Mouse (Mus musculus): ENCODE data around the gene Slc22a1. TPM values are rescaled to one million over a fixed set of nuclear protein-coding genes. Genes with fewer than 3 reads are reported as not detected.

The Slc22a1 gene
- polyA plus RNA-seq, 1 experiment from 2014 or later = 0.44 TPM

DNA sequence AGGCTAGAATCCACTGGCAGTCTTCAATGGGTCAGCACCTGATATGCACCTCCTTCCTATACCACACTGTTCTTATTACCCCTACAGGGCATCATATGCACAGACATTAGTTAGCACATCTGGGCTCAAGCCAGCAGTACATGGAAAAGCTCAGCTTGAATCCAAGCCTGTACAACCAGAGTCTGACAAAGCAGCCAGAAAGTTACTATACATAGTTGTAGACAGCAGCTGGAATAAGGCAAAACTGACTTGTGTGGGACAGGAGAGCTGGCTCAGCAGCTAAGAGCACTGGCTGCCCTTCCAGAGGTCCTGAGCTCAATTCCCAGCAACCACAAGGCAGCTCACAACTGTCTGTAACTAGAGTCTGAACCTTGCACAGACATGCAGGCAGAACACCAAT is 36.6 kb upstream of the Slc22a1 start:
- peaks cover 68% of the 10 kb centered on the region for H3K36me3 ChIP-seq
- H3K4me1 ChIP-seq = peaks cover 37% of the 10 kb centered on the region
- H3K4me2 ChIP-seq (replicated peaks) = no peak overlapping the region
- no peaks in the 10 kb centered on the region for H3K27me3 ChIP-seq
- no peak overlapping the region for H3K9ac ChIP-seq
- no peaks in the 10 kb centered on the region for H3K9me3 ChIP-seq (replicated peaks)
- ATAC-seq (ENCODE audit: insufficient number of reproducible peaks, low FRiP score, low TSS enrichment, low read depth) = no peak
- 0 out of 2 replicates have a peak overlapping the region, but pooled peaks have one; percentile 18 for H3K27ac ChIP-seq (replicated peaks)
- H3K4me3 ChIP-seq (replicated peaks) = no peak overlapping the region

DNA sequence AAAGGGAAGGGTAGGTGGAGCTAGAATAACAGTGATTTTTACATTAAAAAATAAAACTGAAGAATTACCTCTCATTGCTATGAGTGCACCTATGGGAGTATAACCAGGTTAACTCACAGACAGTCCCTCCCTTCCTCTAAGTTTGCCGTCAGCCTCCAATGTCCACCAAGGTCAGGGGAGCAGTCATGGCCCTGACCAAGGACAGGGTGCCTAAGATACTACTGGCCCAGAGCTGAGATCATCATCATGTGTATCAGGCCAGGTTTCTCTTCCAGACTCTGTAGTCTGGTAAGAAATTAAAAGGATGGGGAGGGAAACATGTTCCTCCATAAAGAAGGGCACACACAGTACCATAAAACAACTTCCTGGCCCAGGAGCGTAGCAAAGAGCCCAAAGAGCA is 35.3 kb upstream of the Slc22a1 start:
- Histone ChIP-seq H3K36me3 (peaks cover 62% of the 10 kb centered on the region), H3K9ac (no peak overlapping the region), H3K4me1 (peaks cover 37% of the 10 kb centered on the region), H3K9me3 (replicated peaks) (no peaks in the 10 kb centered on the region), H3K27ac (replicated peaks) (peak overlapping the region; percentile 61), H3K4me3 (replicated peaks) (no peak overlapping the region), H3K27me3 (no peaks in the 10 kb centered on the region), H3K4me2 (replicated peaks) (no peak overlapping the region)
- 85% methylated on average over 2 of the region's 2 CpGs for WGBS
- ATAC-seq (ENCODE audit: insufficient number of reproducible peaks, low FRiP score, low TSS enrichment, low read depth) = no peak

DNA sequence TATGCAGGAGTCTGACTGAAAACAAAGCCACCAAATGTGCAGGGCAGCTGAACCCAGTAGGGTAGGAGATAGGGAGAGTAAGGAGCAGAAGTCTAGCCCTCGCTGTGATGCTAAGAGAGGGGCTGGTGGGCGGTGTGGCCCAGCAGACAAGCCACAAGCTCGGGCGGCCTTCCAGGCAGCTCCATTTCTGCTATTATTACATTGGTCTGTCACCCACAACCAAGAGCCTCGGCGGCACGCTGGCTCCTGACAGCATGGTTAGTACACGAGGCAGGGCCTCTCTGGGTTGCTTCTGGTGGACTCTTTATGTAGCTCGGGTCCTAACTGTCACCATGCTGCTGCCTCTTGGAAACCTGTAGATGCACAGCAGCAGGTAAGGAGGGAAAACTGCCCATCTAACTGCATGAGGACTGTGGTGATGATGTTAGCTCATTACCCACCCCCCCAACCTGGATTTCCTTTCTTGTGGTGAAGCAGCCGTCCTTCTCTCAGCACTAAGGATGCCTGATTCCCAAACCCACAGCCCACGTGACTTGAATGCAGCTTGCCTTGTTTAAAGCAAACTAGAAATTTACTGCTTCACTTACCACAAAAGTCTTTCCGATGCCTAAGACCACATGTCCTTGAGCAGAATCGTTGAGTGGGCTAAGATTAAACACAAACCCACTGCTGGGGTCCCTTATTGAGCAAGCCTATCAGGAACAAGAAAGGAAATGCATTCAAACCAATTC is 34.6 kb upstream of the Slc22a1 start:
- peak; percentile 26; the same call in 1 of the 2 replicates for ATAC-seq (ENCODE audit: insufficient number of reproducible peaks, low FRiP score, low TSS enrichment, low read depth)
- Histone ChIP-seq H3K4me2 (replicated peaks) (no peak overlapping the region), H3K9me3 (replicated peaks) (no peaks in the 10 kb centered on the region), H3K9ac (no peak overlapping the region), H3K36me3 (peaks cover 55% of the 10 kb centered on the region), H3K27me3 (no peaks in the 10 kb centered on the region), H3K27ac (replicated peaks) (peak overlapping the region; percentile 61), H3K4me1 (peaks cover 40% of the 10 kb centered on the region), H3K4me3 (replicated peaks) (no peak overlapping the region)
- WGBS = 50% methylated on average over 13 of the region's 13 CpGs

DNA sequence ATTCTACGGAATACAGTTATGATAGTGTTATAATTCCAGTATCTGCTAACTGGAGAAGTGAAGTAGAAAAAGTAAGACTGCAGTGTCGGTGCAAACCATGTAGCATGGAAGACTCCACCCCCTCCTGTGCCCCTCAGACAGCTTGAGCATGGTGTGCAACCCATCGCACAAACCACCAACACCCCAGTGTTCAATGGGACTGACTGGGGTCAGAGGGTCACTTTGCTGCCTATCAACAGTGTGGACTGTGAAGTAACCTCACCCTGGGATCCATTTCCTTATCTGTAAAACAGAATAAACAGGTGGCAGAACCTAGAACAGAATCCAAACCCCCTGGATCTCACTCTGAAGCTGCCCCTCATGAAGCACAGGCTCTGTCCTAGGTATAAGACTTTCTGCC is 32.8 kb upstream of the Slc22a1 start:
- Histone ChIP-seq H3K4me3 (replicated peaks) (no peak overlapping the region), H3K36me3 (peaks cover 52% of the 10 kb centered on the region), H3K27ac (replicated peaks) (no peak overlapping the region), H3K4me2 (replicated peaks) (no peak overlapping the region), H3K4me1 (peaks cover 31% of the 10 kb centered on the region), H3K9me3 (replicated peaks) (no peaks in the 10 kb centered on the region), H3K9ac (no peak overlapping the region), H3K27me3 (no peaks in the 10 kb centered on the region)
- ATAC-seq (ENCODE audit: insufficient number of reproducible peaks, low FRiP score, low TSS enrichment, low read depth) = no peak
- 87% methylated on average over 3 of the region's 3 CpGs for WGBS

DNA sequence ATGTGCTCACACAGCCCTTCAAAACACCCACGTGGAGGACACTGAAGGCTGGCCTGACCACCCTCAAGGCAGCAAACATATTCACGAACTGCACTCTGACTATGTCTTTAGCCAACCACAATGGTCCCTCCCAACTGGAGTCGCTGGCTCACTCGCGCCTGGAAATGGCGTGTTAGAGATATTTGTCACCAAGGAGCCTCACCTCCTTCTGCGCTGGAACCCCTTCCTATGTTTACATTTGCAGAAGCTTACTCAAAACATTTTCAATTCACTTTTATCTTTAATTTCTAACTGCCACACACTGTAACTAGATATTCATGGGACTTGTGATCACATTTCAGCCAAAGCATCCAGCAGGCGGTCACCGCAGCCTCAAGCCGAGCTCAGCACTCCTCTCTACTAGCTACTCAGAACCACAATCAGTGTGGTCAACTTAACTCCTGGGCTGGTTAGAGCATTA is 31.0 kb upstream of the Slc22a1 start:
- 67% methylated on average over 10 of the region's 10 CpGs for WGBS
- Histone ChIP-seq H3K9ac (no peak overlapping the region), H3K27me3 (no peaks in the 10 kb centered on the region), H3K9me3 (replicated peaks) (no peaks in the 10 kb centered on the region), H3K4me3 (replicated peaks) (no peak overlapping the region), H3K27ac (replicated peaks) (peak overlapping the region; percentile 22; the same call in 1 of the 2 replicates), H3K4me2 (replicated peaks) (no peak overlapping the region), H3K36me3 (peaks cover 64% of the 10 kb centered on the region), H3K4me1 (peaks cover 19% of the 10 kb centered on the region)
- peak; percentile 45; the same call in 1 of the 2 replicates for ATAC-seq (ENCODE audit: insufficient number of reproducible peaks, low FRiP score, low TSS enrichment, low read depth)

DNA sequence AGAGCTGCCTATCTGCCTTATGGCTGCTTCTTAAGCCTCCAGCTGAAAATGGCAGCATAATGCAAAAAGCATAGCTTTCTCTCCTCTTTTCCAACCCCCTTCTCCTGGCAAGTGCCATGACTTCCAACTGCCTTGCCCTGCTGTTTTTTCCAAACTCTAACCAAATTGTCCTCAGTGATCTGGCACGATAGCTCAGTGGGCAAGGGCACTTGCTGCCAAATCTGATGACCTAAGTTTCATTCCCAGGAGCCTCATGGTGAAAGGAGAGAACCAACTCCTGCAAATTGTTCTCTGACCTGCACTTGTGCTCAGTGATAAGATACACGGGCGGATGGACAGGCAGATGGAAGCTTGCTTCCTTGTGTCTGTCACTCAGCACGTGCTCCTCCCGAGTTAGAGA is 27.3 kb upstream of the Slc22a1 start:
- Histone ChIP-seq H3K4me2 (replicated peaks) (no peak overlapping the region), H3K36me3 (peaks cover 77% of the 10 kb centered on the region), H3K9ac (no peak overlapping the region), H3K27me3 (no peaks in the 10 kb centered on the region), H3K4me1 (0 out of 2 replicates have a peak, but pooled peaks cover 3% of the 10 kb centered on the region), H3K9me3 (replicated peaks) (no peaks in the 10 kb centered on the region), H3K27ac (replicated peaks) (no peak overlapping the region), H3K4me3 (replicated peaks) (no peak overlapping the region)
- no peak for ATAC-seq (ENCODE audit: insufficient number of reproducible peaks, low FRiP score, low TSS enrichment, low read depth)
- WGBS = 83% methylated on average over 5 of the region's 5 CpGs

DNA sequence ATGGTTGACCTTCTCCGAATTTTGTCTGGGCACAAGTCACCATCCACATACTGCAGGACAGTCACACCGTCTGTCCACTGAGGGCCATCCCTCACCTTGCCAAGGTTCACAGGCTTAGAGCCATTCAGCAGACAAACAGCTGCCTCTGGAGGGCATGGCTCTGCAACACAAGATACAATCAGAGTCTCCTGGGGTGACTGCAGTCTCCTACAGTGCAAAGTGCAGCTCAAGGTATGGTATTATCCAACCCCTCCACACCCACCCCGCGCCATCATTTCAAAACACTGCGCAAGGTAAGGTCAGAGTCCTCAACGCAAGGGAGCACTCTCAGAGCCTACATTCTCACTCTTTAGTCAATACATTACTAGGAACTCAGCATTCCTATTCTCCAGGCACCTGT is 24.7 kb upstream of the Slc22a1 start:
- Histone ChIP-seq H3K4me1 (no peaks in the 10 kb centered on the region), H3K27me3 (no peaks in the 10 kb centered on the region), H3K9ac (no peak overlapping the region), H3K4me2 (replicated peaks) (no peak overlapping the region), H3K36me3 (peaks cover 92% of the 10 kb centered on the region), H3K27ac (replicated peaks) (no peak overlapping the region), H3K4me3 (replicated peaks) (no peak overlapping the region), H3K9me3 (replicated peaks) (no peaks in the 10 kb centered on the region)
- WGBS = 93% methylated on average over 6 of the region's 6 CpGs
- no peak for ATAC-seq (ENCODE audit: insufficient number of reproducible peaks, low FRiP score, low TSS enrichment, low read depth)

DNA sequence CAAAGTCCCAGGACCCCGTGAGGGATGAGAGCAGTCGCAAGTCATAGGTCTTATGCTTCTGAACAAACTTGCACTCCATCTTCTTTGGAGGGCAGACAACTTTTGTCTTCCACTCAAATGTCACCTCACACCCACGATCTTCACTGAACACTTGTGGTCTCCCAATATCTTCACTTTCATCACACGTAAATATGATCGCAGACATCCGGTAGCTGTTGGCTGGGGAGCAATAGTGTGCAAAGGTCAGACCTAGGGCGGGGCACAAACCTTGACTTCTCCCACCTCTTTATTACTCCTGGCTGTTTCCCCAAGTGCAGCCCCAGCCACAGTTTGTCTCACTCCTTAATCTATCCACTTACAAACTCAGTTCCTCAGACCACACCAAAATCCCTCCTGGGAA is 16.3 kb upstream of the Slc22a1 start:
- WGBS = 85% methylated on average over 7 of the region's 7 CpGs
- no peak for ATAC-seq (ENCODE audit: insufficient number of reproducible peaks, low FRiP score, low TSS enrichment, low read depth)

DNA sequence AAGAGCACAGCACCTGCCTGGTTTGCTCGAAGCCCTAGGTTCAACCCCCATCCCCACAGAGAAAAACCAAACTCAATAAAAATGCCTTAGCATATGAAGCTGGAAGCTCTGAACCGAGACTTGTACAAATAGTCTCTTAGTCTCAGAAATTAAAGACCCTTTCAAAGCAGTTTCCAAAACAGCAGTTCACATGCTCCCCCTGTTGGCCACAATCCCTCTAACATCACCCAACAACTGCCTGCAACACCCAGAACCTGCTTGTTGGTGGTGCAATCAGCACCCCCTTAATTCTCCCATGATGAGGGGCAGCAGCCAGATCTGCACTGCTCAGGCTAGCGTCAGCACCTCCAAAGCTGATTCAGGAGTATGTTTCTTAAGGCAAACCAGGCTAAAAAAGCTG is 13.9 kb upstream of the Slc22a1 start:
- peaks cover 93% of the 10 kb centered on the region for H3K36me3 ChIP-seq
- H3K9me3 ChIP-seq (replicated peaks) = no peaks in the 10 kb centered on the region
- H3K4me3 ChIP-seq (replicated peaks) = no peak overlapping the region
- no peak for ATAC-seq (ENCODE audit: insufficient number of reproducible peaks, low FRiP score, low TSS enrichment, low read depth)
- no peak overlapping the region for H3K4me2 ChIP-seq (replicated peaks)
- H3K4me1 ChIP-seq = 0 out of 2 replicates have a peak, but pooled peaks cover 4% of the 10 kb centered on the region
- H3K9ac ChIP-seq = no peak overlapping the region
- 63% methylated on average over 3 of the region's 3 CpGs for WGBS
- H3K27ac ChIP-seq (replicated peaks) = no peak overlapping the region
- no peaks in the 10 kb centered on the region for H3K27me3 ChIP-seq

More for the DNA sequence above, 16.3 kb upstream of the Slc22a1 start:
- no peak overlapping the region for H3K4me3 ChIP-seq (replicated peaks)
- no peak overlapping the region for H3K4me2 ChIP-seq (replicated peaks)
- no peaks in the 10 kb centered on the region for H3K27me3 ChIP-seq
- H3K9ac ChIP-seq = no peak overlapping the region
- no peaks in the 10 kb centered on the region for H3K9me3 ChIP-seq (replicated peaks)
- H3K27ac ChIP-seq (replicated peaks) = no peak overlapping the region
- no peaks in the 10 kb centered on the region for H3K4me1 ChIP-seq
- peaks cover 91% of the 10 kb centered on the region for H3K36me3 ChIP-seq

DNA sequence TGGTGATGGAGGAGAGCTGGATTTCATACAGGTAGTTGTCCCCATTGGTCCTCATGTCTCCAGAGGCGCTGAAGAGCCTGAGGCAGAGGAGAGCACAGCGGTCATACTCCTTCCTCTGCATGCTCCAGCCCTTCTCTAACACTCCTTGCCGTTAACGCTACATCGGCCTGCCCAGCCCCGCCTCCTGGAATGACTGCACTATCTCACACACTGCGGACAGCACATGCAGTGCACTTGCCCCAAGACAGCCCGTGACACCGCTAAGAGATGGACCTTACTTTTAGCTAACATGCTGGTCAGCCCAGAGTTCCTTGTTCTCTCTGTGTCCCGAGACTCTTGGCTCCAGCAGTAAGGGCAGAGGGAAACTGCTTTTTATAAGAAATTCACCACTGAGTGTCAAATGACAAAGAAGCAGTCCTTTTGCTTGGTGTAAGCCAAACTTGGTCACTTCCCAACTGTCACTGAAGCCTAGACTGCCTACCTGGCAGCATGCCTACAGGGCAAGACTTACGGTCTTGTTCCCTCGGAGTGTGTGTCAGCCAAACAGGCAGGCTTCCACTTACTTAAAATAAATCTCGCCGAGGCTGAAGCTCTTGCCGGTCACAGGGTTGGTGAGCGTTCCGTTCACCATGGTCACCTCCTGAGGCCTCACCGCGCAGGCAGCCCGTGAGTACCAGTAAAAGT is 12.9 kb upstream of the Slc22a1 start:
- 87% methylated on average over 20 of the region's 20 CpGs for WGBS
- no peak for ATAC-seq (ENCODE audit: insufficient number of reproducible peaks, low FRiP score, low TSS enrichment, low read depth)

DNA sequence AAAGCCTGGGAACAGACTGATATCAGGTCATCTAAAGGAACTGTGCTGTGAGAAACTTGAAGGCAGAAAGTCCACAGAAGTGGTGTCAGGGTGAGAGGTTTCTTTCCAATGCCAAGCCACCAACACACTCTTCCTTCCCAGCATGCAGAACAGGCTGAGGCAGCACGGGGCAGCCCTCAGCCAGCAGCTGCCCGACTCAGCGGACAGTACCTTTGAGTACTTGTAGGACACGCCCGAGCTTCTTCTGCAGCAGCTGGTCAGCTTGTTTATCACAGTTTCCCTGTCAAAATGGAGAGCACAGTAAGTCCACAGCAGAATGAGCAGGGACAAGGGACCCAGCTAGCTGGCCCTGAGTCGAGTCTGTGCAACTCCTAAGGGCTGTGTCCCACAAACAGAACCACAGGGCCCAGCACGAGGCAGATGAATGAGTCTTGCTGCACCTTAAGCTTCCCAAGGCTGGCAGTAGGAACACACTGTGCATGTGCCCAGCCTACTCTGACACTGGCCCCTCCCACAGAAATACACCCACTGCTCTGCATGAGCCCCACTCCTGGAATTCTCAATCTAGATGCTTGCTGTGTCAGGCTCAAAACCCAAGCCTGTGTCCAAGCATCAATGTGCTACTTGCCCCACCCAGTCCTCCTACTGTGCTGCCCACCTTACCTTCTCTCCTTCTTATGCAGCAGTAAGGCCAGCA is 9.4 kb upstream of the Slc22a1 start:
- Histone ChIP-seq H3K36me3 (peaks cover 75% of the 10 kb centered on the region), H3K9ac (no peak overlapping the region), H3K27me3 (no peaks in the 10 kb centered on the region), H3K4me2 (replicated peaks) (no peak overlapping the region), H3K27ac (replicated peaks) (no peak overlapping the region), H3K4me3 (replicated peaks) (no peak overlapping the region), H3K9me3 (replicated peaks) (no peaks in the 10 kb centered on the region), H3K4me1 (0 out of 2 replicates have a peak, but pooled peaks cover 4% of the 10 kb centered on the region)
- WGBS = 87% methylated on average over 7 of the region's 7 CpGs
- no peak for ATAC-seq (ENCODE audit: insufficient number of reproducible peaks, low FRiP score, low TSS enrichment, low read depth)

More for the DNA sequence above, 12.9 kb upstream of the Slc22a1 start:
- Histone ChIP-seq H3K9me3 (replicated peaks) (no peaks in the 10 kb centered on the region), H3K4me3 (replicated peaks) (no peak overlapping the region), H3K4me2 (replicated peaks) (no peak overlapping the region), H3K27me3 (no peaks in the 10 kb centered on the region), H3K27ac (replicated peaks) (0 out of 2 replicates have a peak overlapping the region, but pooled peaks have one; percentile 11), H3K4me1 (0 out of 2 replicates have a peak, but pooled peaks cover 4% of the 10 kb centered on the region), H3K36me3 (peaks cover 93% of the 10 kb centered on the region), H3K9ac (no peak overlapping the region)
